Mouse (Mus musculus): Measurements from ENCODE around the gene Veph1. TPM values are rescaled to one million over a fixed set of nuclear protein-coding genes. Genes with fewer than 3 reads are reported as not detected.

The Veph1 gene
- polyA plus RNA-seq, 1 experiment from 2014 or later = 0.75 TPM

GRCm38 (mm10) chr3:66063881-66064280 is 232.8 kb downstream of the Veph1 start:
- no peak overlapping the region for H3K27ac ChIP-seq (ENCODE audit: poor library complexity, severe bottlenecking)
- no peak overlapping the region for H3K4me3 ChIP-seq
- no peak overlapping the region for H3K9ac ChIP-seq
- 33% methylated on average over 6 of the region's 6 CpGs for WGBS
- no peaks in the 10 kb centered on the region for H3K9me3 ChIP-seq (replicated peaks)
- no peaks in the 10 kb centered on the region for H3K27me3 ChIP-seq (replicated peaks)
- no peaks in the 10 kb centered on the region for H3K36me3 ChIP-seq
- no peak overlapping the region for H3K4me2 ChIP-seq
- H3K4me1 ChIP-seq (replicated peaks) = no peaks in the 10 kb centered on the region
- ATAC-seq (ENCODE audit: insufficient number of reproducible peaks, low FRiP score) = no peak

- Histone ChIP-seq H3K9ac (no peak overlapping the region), H3K4me2 (no peak overlapping the region), H3K27ac (ENCODE audit: poor library complexity, severe bottlenecking) (no peak overlapping the region), H3K4me1 (replicated peaks) (no peaks in the 10 kb centered on the region), H3K9me3 (replicated peaks) (peaks cover 3% of the 10 kb centered on the region; the same call in 1 of the 2 replicates), H3K27me3 (replicated peaks) (no peaks in the 10 kb centered on the region), H3K4me3 (no peak overlapping the region), H3K36me3 (no peaks in the 10 kb centered on the region)
- no peak for ATAC-seq (ENCODE audit: insufficient number of reproducible peaks, low FRiP score)
- 84% methylated on average over 16 of the region's 16 CpGs for WGBS
These were observed 239.7 kb downstream of the Veph1 start for GRCm38 (mm10) chr3:66056912-66057311.

- 92% methylated on average over 7 of the region's 7 CpGs for WGBS
These were observed 241.0 kb downstream of the Veph1 start for GRCm38 (mm10) chr3:66055652-66056051.

GRCm38 (mm10) chr3:66050092-66050886 is 246.3 kb downstream of the Veph1 start:
- no peak overlapping the region for H3K4me3 ChIP-seq
- no peak overlapping the region for H3K27ac ChIP-seq (ENCODE audit: poor library complexity, severe bottlenecking)
- 0 out of 2 replicates have a peak, but pooled peaks cover 9% of the 10 kb centered on the region for H3K4me1 ChIP-seq (replicated peaks)
- 32% methylated on average over 10 of the region's 10 CpGs for WGBS
- no peaks in the 10 kb centered on the region for H3K27me3 ChIP-seq (replicated peaks)
- 0 out of 2 replicates have a peak, but pooled peaks cover 4% of the 10 kb centered on the region for H3K9me3 ChIP-seq (replicated peaks)
- H3K9ac ChIP-seq = no peak overlapping the region
- 0 out of 2 replicates have a peak overlapping the region, but pooled peaks have one; percentile 6 for H3K4me2 ChIP-seq
- H3K36me3 ChIP-seq = no peaks in the 10 kb centered on the region
- no peak for ATAC-seq (ENCODE audit: insufficient number of reproducible peaks, low FRiP score)

More at GRCm38 (mm10) chr3:66055652-66056051, 241.0 kb downstream of the Veph1 start:
- no peak overlapping the region for H3K9ac ChIP-seq
- H3K27ac ChIP-seq (ENCODE audit: poor library complexity, severe bottlenecking) = no peak overlapping the region
- H3K9me3 ChIP-seq (replicated peaks) = peaks cover 3% of the 10 kb centered on the region; the same call in 1 of the 2 replicates
- H3K36me3 ChIP-seq = no peaks in the 10 kb centered on the region
- 0 out of 2 replicates have a peak, but pooled peaks cover 1% of the 10 kb centered on the region for H3K4me1 ChIP-seq (replicated peaks)
- H3K4me2 ChIP-seq = no peak overlapping the region
- H3K27me3 ChIP-seq (replicated peaks) = no peaks in the 10 kb centered on the region
- no peak overlapping the region for H3K4me3 ChIP-seq
- ATAC-seq (ENCODE audit: insufficient number of reproducible peaks, low FRiP score) = no peak

GRCm38 (mm10) chr3:66040857-66041494 is 255.7 kb downstream of the Veph1 start:
- no peaks in the 10 kb centered on the region for H3K27me3 ChIP-seq (replicated peaks)
- no peak for ATAC-seq (ENCODE audit: insufficient number of reproducible peaks, low FRiP score)

GRCm38 (mm10) chr3:66035226-66035625 is 261.4 kb downstream of the Veph1 start:
- H3K27ac ChIP-seq (ENCODE audit: poor library complexity, severe bottlenecking) = no peak overlapping the region
- H3K4me2 ChIP-seq = no peak overlapping the region
- H3K9me3 ChIP-seq (replicated peaks) = no peaks in the 10 kb centered on the region
- no peak overlapping the region for H3K4me3 ChIP-seq
- no peaks in the 10 kb centered on the region for H3K27me3 ChIP-seq (replicated peaks)
- no peaks in the 10 kb centered on the region for H3K36me3 ChIP-seq
- 74% methylated on average over 5 of the region's 5 CpGs for WGBS
- H3K9ac ChIP-seq = no peak overlapping the region
- ATAC-seq (ENCODE audit: insufficient number of reproducible peaks, low FRiP score) = no peak
- H3K4me1 ChIP-seq (replicated peaks) = no peaks in the 10 kb centered on the region

More at GRCm38 (mm10) chr3:66040857-66041494, 255.7 kb downstream of the Veph1 start:
- no peak overlapping the region for H3K4me3 ChIP-seq
- no peak overlapping the region for H3K9ac ChIP-seq
- no peak overlapping the region for H3K4me2 ChIP-seq
- WGBS = 59% methylated on average over 5 of the region's 5 CpGs
- no peak overlapping the region for H3K27ac ChIP-seq (ENCODE audit: poor library complexity, severe bottlenecking)
- H3K4me1 ChIP-seq (replicated peaks) = no peaks in the 10 kb centered on the region
- H3K36me3 ChIP-seq = no peaks in the 10 kb centered on the region
- H3K9me3 ChIP-seq (replicated peaks) = no peaks in the 10 kb centered on the region

GRCm38 (mm10) chr3:66033346-66033745 is 263.3 kb downstream of the Veph1 start:
- Histone ChIP-seq H3K4me2 (no peak overlapping the region), H3K4me3 (no peak overlapping the region), H3K9me3 (replicated peaks) (no peaks in the 10 kb centered on the region), H3K27ac (ENCODE audit: poor library complexity, severe bottlenecking) (no peak overlapping the region), H3K27me3 (replicated peaks) (no peaks in the 10 kb centered on the region), H3K9ac (no peak overlapping the region), H3K4me1 (replicated peaks) (no peaks in the 10 kb centered on the region), H3K36me3 (no peaks in the 10 kb centered on the region)
- no peak for ATAC-seq (ENCODE audit: insufficient number of reproducible peaks, low FRiP score)
- WGBS = 66% methylated on average over 2 of the region's 2 CpGs

- 74% methylated on average over 3 of the region's 3 CpGs for WGBS
These were observed 271.2 kb downstream of the Veph1 start for GRCm38 (mm10) chr3:66025454-66025853.

GRCm38 (mm10) chr3:66024220-66024792 is 272.3 kb downstream of the Veph1 start:
- H3K9ac ChIP-seq = no peak overlapping the region
- H3K4me1 ChIP-seq (replicated peaks) = no peaks in the 10 kb centered on the region
- no peaks in the 10 kb centered on the region for H3K27me3 ChIP-seq (replicated peaks)
- H3K9me3 ChIP-seq (replicated peaks) = no peaks in the 10 kb centered on the region
- H3K4me2 ChIP-seq = no peak overlapping the region
- no peak overlapping the region for H3K4me3 ChIP-seq
- no peak overlapping the region for H3K27ac ChIP-seq (ENCODE audit: poor library complexity, severe bottlenecking)
- no peaks in the 10 kb centered on the region for H3K36me3 ChIP-seq
- 74% methylated on average over 5 of the region's 5 CpGs for WGBS
- ATAC-seq (ENCODE audit: insufficient number of reproducible peaks, low FRiP score) = no peak

More at GRCm38 (mm10) chr3:66025454-66025853, 271.2 kb downstream of the Veph1 start:
- H3K36me3 ChIP-seq = no peaks in the 10 kb centered on the region
- H3K4me2 ChIP-seq = no peak overlapping the region
- no peak overlapping the region for H3K9ac ChIP-seq
- no peak overlapping the region for H3K27ac ChIP-seq (ENCODE audit: poor library complexity, severe bottlenecking)
- ATAC-seq (ENCODE audit: insufficient number of reproducible peaks, low FRiP score) = no peak
- H3K27me3 ChIP-seq (replicated peaks) = no peaks in the 10 kb centered on the region
- no peak overlapping the region for H3K4me3 ChIP-seq
- no peaks in the 10 kb centered on the region for H3K9me3 ChIP-seq (replicated peaks)
- no peaks in the 10 kb centered on the region for H3K4me1 ChIP-seq (replicated peaks)

- Histone ChIP-seq H3K36me3 (no peaks in the 10 kb centered on the region), H3K4me1 (replicated peaks) (no peaks in the 10 kb centered on the region), H3K4me2 (no peak overlapping the region), H3K4me3 (no peak overlapping the region), H3K9ac (no peak overlapping the region), H3K27ac (ENCODE audit: poor library complexity, severe bottlenecking) (no peak overlapping the region), H3K27me3 (replicated peaks) (no peaks in the 10 kb centered on the region), H3K9me3 (replicated peaks) (no peaks in the 10 kb centered on the region)
- no peak for ATAC-seq (ENCODE audit: insufficient number of reproducible peaks, low FRiP score)
- 87% methylated on average over 5 of the region's 5 CpGs for WGBS
These were observed 277.5 kb downstream of the Veph1 start for GRCm38 (mm10) chr3:66019171-66019570.

All from heart, embryonic 12.5 days (tissue).